Mouse (Mus musculus) embryo, embryonic 9.5 days (tissue): ENCODE results near the gene Sec16a.

Experiments used
- DNase-seq: peaks from one replicate; pipeline ENCODE4 v3.0.0-alpha.2; 2017; ENCODE audit errors: extremely low spot score

The Sec16a gene

GRCm38 (mm10) chr2:26444946-26445665 lies at the start of gene Sec16a:
Gene Sec16a, minus strand, starts transcription at chr2:26445216.
- peak; percentile 100 for DNase-seq

DNA sequence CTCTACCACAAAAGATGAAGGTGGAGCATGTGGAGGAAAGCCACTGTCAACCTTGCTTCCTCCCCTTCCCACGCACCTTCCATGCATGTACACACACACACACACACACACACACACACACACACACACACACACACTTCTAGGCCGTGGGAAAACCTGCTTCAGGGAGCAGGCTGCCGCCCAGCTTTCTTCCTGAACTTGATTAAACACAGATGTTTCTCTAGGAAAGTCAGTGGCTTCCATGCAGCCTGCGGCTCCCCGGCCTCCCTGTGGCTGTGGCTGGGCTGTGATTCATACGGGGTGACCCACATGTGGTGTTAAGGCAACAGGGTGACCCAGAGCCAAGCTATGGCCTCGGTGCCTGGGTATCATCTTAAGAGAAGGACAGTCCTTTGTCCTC lies 49.4 kb upstream of the Sec16a start:
- peak; percentile 57 for DNase-seq

DNA sequence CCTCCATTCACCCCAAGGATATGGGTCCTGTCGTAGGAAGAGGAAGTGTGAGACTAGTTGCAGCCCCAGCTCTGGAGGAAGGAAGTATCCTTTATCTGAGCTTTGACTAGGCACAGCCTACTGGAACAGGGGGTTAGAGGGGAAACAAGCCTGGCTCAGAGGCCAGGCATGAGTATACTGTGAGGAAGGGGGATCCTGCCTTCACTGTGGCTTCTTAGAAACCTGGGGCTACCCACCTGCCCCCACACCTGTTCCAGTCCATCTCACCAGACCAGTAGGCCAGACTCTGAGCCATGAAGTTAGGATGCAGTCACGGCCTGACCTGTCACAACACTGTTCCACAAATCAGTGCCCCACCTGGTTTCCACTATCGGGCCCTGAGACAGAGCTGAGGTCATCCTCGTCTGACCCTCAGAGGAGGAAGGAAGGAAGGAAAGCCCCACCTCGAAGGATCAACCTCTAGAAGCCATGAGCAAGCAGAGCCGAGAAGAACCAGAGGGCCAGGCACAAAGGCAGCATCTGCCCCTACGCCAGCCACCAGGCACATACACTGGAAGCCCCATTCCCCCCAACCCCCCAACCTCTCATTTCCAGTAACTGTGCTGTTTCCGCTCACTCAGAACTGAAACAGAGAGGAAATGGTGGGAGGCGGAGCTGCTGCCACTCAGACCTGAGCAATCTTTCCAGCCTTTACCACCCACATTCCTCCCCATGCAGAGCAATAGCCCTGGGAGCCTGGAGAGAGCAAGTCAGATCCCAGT lies 48.2 kb upstream of the Sec16a start:
- DNase-seq: peak; percentile 51

DNA sequence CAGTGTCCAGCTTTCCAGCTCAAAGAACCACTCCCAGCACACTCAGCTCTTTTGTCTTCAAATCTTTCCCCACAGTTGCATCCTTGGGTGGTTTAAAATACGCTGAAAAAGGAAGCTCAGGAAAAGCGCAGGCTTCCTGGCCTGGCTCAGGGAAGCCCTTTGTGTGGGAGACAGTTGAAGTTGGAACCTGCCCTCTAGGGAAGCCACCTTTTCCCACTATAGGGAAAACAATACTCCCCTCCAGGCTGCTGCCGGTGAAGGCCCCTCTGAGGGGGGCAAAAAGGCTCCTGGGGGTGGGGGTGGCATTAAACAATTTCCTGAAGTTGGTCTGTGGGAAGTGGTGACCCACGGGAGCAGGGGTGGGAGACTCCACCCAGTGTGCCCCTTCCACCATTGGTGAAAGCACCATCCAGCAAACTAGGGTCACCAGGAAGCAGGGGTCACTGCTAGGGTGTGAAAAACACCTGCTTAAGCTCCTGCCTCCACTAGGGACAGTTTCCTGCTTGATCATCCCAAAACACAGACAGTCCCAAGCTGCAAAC lies 45.8 kb upstream of the Sec16a start:
- no peak for DNase-seq

- peak; percentile 63 for DNase-seq
Measured at GRCm38 (mm10) chr2:26488535-26489135, 43.6 kb upstream of the Sec16a start.

GRCm38 (mm10) chr2:26487322-26488021 lies 42.5 kb upstream of the Sec16a start:
- peak; percentile 52 for DNase-seq

GRCm38 (mm10) chr2:26486835-26487321 lies 41.9 kb upstream of the Sec16a start:
- peak; percentile 74 for DNase-seq

DNA sequence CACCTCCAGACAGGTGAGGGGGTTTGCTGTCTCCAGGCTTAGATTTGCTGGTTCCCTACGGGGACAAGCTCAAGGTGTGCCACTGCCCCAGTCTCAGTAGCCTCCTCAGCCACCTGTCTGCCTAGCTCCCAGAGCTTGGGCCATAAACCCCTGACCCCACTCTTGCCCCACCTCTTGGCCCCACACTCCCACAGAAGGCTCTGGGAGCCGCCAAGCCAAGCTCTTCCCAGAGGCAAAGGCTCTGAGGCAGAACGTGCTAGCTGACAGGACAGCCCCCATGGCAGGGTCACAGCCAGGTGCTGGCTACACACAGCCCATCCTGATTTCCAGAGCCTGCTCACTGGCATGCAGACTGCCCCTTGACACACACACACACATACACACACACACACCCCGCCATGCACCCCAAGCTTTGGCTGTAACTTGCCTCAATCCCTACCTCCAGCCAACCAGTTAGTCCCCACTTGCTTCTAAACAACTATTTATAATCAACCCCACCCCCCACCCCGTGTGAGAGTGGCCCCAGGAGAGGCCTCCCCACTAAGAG lies 41.3 kb upstream of the Sec16a start:
- no peak for DNase-seq

GRCm38 (mm10) chr2:26485710-26486109 lies 40.7 kb upstream of the Sec16a start:
- no peak for DNase-seq

DNA sequence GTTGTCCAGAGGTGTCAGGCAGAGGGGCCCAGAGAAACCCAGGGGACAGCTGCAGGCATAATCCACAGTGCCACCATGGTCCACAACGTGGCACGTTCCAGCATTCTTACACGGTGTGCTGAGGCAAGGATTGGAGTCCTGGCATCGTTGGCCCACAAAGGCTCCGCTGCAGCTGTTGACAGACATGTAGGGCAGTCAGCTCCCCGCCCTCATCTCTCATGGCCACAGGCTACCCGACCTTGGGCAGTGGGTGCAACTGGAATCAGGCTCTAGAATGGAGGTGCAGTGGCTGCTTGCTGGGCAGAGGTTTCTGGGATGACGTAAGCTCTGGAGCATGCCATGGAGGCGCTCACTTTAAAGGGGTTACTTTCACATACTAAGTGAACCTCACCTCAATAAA lies 40.3 kb upstream of the Sec16a start:
- DNase-seq: no peak

GRCm38 (mm10) chr2:26484169-26484568 lies 39.2 kb upstream of the Sec16a start:
- no peak for DNase-seq

- no peak for DNase-seq
Measured at GRCm38 (mm10) chr2:26483230-26483869, 38.3 kb upstream of the Sec16a start.

GRCm38 (mm10) chr2:26482824-26483223 lies 37.8 kb upstream of the Sec16a start:
- no peak for DNase-seq

DNA sequence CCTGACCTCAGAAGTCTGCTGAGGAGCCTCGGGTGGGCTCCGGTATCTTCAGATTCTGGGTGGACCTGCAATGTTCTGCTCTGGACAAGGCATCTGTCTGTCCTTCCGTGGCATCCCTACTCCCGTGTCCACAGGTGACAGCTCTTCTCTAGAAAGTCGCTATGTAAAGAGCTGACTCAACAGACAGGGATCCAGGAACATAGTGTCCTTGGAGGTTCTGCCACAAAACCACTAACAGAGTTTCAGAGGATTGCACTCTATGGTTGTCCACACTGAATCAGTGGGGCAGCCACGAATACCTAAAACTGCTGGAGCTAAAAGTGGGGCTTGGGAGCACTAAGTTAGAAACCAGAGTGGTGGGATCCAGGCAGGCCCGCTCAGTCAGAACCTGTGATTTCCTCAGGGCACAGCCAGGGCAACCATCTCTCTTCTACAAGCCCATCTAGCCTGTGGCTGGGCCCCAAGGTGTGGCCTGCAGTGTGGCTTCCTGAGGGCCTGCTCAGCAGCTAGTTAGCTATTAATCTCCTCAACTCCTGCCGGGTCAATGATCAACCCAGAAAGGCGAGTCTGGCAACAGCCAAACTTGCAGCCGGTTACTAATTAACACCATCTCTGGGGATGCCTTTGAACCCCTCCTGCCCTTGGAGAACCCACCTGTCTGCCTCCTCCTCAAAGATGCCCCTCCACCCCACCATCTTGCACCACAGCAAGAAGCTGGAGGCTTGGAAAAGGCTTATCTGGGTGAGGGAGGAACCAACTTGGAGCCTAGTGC lies 36.9 kb upstream of the Sec16a start:
- DNase-seq: no peak

- DNase-seq: no peak
Measured at GRCm38 (mm10) chr2:26480911-26481310, 35.9 kb upstream of the Sec16a start.

DNA sequence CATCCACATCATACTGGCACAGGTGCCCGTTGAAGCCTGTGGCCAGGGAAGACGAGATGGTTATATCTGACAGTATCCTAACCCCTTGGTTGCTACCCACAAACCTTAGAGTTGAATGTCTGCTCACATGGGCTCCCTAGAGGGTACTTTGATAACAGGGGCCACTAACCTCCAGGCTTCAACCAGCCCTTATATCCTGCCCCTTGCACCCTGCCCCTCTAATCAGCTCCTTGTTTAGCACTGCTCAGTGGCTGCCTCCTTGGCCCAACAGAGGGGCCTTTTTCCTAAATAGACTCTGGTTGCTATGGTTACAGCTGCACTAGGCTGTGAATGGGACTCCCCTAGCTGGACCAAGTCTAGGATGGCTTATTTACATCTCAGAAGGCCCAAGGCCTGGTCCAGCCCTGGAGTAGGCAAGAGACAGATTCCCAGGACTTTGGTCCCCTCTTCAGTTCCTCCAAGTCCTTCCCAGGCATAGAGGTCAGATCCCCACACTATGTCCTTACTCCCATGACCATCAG lies 33.7 kb upstream of the Sec16a start:
- no peak for DNase-seq

GRCm38 (mm10) chr2:26477911-26478310 lies 32.9 kb upstream of the Sec16a start:
- no peak for DNase-seq

DNA sequence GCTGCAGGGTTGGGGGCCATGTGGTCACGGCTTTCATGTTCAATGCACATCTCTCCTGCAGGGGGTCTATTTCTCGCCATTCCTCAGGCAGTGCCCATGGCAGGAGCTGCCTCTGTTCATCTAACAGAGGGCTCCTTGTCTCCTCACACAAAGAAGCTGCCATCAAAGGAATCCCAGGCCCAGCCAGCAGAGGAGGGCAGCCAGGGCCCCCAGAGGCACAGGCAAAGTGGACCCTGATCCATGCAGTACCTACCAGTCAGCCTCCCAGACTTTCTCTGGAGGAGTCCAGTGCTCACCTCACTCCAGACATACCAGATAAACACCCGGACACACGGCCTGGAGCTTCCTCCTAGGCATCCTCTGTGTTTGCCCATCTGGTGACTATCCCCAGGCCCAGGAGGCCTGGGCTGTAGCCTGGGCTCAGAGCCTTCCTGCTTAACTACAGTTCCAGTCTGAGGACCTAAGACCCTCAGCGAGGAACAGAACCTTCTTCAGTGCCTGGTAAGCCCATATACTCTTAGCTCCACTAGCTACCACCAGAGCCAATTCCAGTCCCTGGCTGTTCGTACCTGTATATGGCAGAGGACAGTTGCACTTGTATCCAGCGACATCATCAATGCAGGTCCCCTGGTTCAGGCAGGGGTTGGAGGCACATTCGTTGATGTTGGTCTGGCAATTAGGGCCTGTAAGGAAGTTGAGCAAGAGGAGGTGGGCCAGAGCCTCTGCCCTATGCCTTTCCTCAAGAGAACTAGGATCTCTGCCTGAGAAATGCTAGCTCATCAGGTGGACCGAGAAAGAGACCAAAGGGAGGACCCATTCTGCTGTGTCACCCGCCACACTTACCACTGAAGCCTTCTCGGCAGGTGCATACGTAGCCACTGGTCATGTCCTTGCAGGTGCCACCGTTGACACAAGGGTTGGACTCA lies 30.8 kb upstream of the Sec16a start:
- DNase-seq: no peak
